Mouse (Mus musculus) ovary, adult 18-20 months (tissue): ENCODE measurements around the gene Gcnt2.
"Not testable (repeated sequence)": the region's sequence is repeated elsewhere in the genome, so short reads cannot be mapped to it uniquely, and the experiment has no call there.

Source experiments
- DNase-seq: peaks from one replicate; pipeline ENCODE4 v3.0.0; 2022; ENCODE audit warnings: low spot score, mixed read lengths

The Gcnt2 gene

GRCm38 (mm10) chr13:40906528-40906927 is 47.0 kb downstream of the Gcnt2 start:
- no peak for DNase-seq

- no peak for DNase-seq
Measured at GRCm38 (mm10) chr13:40907274-40907673, 47.7 kb downstream of the Gcnt2 start.

GRCm38 (mm10) chr13:40908044-40908443 is 48.5 kb downstream of the Gcnt2 start:
- no peak for DNase-seq

GRCm38 (mm10) chr13:40909060-40909459 is 49.5 kb downstream of the Gcnt2 start:
- DNase-seq: no peak

GRCm38 (mm10) chr13:40910047-40910446 is 50.5 kb downstream of the Gcnt2 start:
- no peak for DNase-seq

- DNase-seq: no peak
Measured at GRCm38 (mm10) chr13:40911951-40912350, 52.4 kb downstream of the Gcnt2 start.

GRCm38 (mm10) chr13:40913395-40914018 is 54.0 kb downstream of the Gcnt2 start:
- DNase-seq: no peak

- DNase-seq: no peak
Measured at GRCm38 (mm10) chr13:40914053-40914585, 54.6 kb downstream of the Gcnt2 start.

- DNase-seq: no peak
Measured at GRCm38 (mm10) chr13:40916321-40917160, 57.0 kb downstream of the Gcnt2 start.

GRCm38 (mm10) chr13:40917161-40918091 is 57.9 kb downstream of the Gcnt2 start:
- DNase-seq: peak; percentile 57

GRCm38 (mm10) chr13:40921326-40922059 is 61.9 kb downstream of the Gcnt2 start:
- no peak for DNase-seq

- DNase-seq: no peak
Measured at GRCm38 (mm10) chr13:40922311-40922877, 62.8 kb downstream of the Gcnt2 start.

GRCm38 (mm10) chr13:40923756-40924315 is 64.3 kb downstream of the Gcnt2 start:
- DNase-seq: no peak

- DNase-seq: no peak
Measured at GRCm38 (mm10) chr13:40928192-40928898, 68.8 kb downstream of the Gcnt2 start.

GRCm38 (mm10) chr13:40931871-40932270 is 72.3 kb downstream of the Gcnt2 start:
- not testable (repeated sequence) for DNase-seq

- no peak for DNase-seq
Measured at GRCm38 (mm10) chr13:40932573-40932972, 73.0 kb downstream of the Gcnt2 start.

- DNase-seq: no peak
Measured at GRCm38 (mm10) chr13:40934341-40934740, 74.8 kb downstream of the Gcnt2 start.

- DNase-seq: no peak
Measured at GRCm38 (mm10) chr13:40937586-40937985, 78.0 kb downstream of the Gcnt2 start.

GRCm38 (mm10) chr13:40938485-40939357 is 79.2 kb downstream of the Gcnt2 start:
- no peak for DNase-seq
